Mouse (Mus musculus): ENCODE measurements around the gene Shb.

DNA sequence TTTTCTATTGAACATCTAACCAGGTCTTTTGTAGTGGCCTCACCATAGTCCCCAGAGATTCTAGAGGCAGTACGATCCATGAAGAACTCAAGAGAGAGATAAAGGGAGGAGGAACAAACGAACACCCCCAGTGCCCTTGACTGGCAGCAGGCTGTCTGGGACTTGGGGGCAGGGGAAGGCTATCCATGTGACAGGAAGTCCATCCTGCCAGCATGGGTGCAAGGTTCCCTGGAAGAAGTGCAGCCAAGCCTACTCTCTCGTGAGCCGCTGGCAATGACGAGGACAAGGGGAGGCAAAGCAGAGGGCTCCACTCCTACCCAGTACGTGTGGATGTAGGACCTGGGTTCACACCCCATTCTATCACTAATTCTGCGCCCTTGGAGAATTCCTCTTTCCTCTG is 88.6 kb downstream of the Shb start:
- no peak for TF ChIP-seq EP300 (IDR thresholded peaks at IDR 0.05; ENCODE audit: low read depth)
- TF ChIP-seq CTCF (IDR thresholded peaks at IDR 0.05; ENCODE audit: low read depth), result no peak
